Mouse (Mus musculus) kidney, adult 18-20 months (tissue): ENCODE data around the gene Rcc2.

ENCODE experiments used
- DNase-seq: peaks from one replicate; pipeline ENCODE4 v3.0.0; 2021

Gene Rcc2

DNA sequence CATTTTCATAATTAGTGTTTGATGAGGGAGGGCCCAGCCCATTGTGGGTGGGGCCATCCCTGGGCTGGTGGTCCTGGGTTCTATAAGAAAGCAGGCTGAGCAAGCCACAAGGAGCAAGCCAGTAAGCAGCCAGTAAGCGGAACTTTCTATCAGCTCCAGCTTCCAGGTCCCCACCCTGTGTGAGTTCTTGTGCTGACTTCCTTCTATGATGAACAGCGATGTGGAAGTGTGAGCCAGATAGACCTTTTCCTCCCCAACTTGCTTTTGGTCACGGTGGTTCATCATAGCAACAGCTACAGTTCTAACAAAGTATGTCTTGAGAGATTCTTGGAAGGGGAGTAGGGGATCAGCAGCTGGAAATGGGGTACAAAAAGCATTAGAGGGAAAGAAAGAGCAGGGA, 65.6 kb downstream of the Rcc2 start:
- no peak for DNase-seq

- no peak for DNase-seq
Measured at GRCm38 (mm10) chr4:140768973-140769372, 68.6 kb downstream of the Rcc2 start.

- peak; percentile 18 for DNase-seq
Measured at GRCm38 (mm10) chr4:140770433-140770832, 70.1 kb downstream of the Rcc2 start.

- no peak for DNase-seq
Measured at GRCm38 (mm10) chr4:140771091-140771490, 70.8 kb downstream of the Rcc2 start.
